ENCODE assay signal across 15 mouse cellular contexts in genomic region chr5:137921532-137921931, GRCm38 (mm10). TPM values are rescaled to one million over a fixed set of nuclear protein-coding genes. Genes with fewer than 3 reads are reported as not detected.
DNase-seq lines count a peak whose midpoint lies in the region; ATAC-seq and TF ChIP-seq lines count a peak whose summit lies in the region.
"Had no signal": no experiment of that assay in that cellular context is flagged by ENCODE, and none has a peak within 500 bp of the region (broad histone marks: within the 10 kb centered on the region; RNA-seq: fewer than 3 reads in every experiment).

Cyp3a13 (minus strand) TSS chr5:137921619.

- peak; percentile 18 for DNase-seq in urinary bladder, postnatal 14 days (ENCODE audit: low spot score)
- no peak for DNase-seq in urinary bladder, postnatal 10 days (ENCODE audit: low spot score)
- peak; percentile 86 for DNase-seq in lung, postnatal 0 days (ENCODE audit: low spot score)
- DNase-seq in stomach, postnatal 0 days (ENCODE audit: low spot score), result peak; percentile 79
- no peak for DNase-seq in layer of hippocampus, adult 18-20 months (ENCODE audit: low spot score in 2 of 2)
- DNase-seq in layer of hippocampus, adult 2 months (ENCODE audit: low spot score in 2 of 2), result no peak
- DNase-seq: retina, postnatal 1 day; thymus, postnatal 25 days had no signal

- TF ChIP-seq EP300 in lung, postnatal 0 days (IDR thresholded peaks at IDR 0.05), result peak; percentile 49; the same call in 1 of the 2 replicates
- no peak for TF ChIP-seq EP300 in stomach, postnatal 0 days (optimal IDR thresholded peaks at IDR 0.05)

- H3K36me3 ChIP-seq in intestine, embryonic 16.5 days (ENCODE audit: control insufficient read depth, insufficient read depth, low read length), result no peaks in the 10 kb centered on the region
- H3K36me3 ChIP-seq in lung, postnatal 0 days (ENCODE audit: insufficient read depth, low read length), result no peaks in the 10 kb centered on the region
- H3K36me3 ChIP-seq in stomach, postnatal 0 days (ENCODE audit: control insufficient read depth, insufficient read depth, low read length), result no peaks in the 10 kb centered on the region
- H3K36me3 ChIP-seq: embryonic facial prominence, embryonic 15.5 days; neural tube, embryonic 13.5 days had no signal

- H3K9me3 ChIP-seq in intestine, embryonic 16.5 days (ENCODE audit: control insufficient read depth, low read length), result no peaks in the 10 kb centered on the region
- H3K9me3 ChIP-seq in lung, postnatal 0 days (ENCODE audit: low read length), result no peaks in the 10 kb centered on the region
- no peaks in the 10 kb centered on the region for H3K9me3 ChIP-seq in stomach, postnatal 0 days (ENCODE audit: control insufficient read depth, low read length)
- H3K9me3 ChIP-seq: embryonic facial prominence, embryonic 15.5 days; neural tube, embryonic 13.5 days had no signal

- 38% methylated on average over 2 of the region's 2 CpGs for WGBS in intestine, embryonic 16.5 days
- 28% methylated on average over 2 of the region's 2 CpGs for WGBS in lung, postnatal 0 days
- WGBS in stomach, postnatal 0 days, result 31% methylated on average over 2 of the region's 2 CpGs

- H3K4me3 ChIP-seq in intestine, embryonic 16.5 days (ENCODE audit: low read length), result peak within 1 kb of the TSS; percentile 39
- H3K4me3 ChIP-seq in lung, postnatal 0 days (ENCODE audit: low read depth, low read length), result no peak within 1 kb of the TSS
- peak within 1 kb of the TSS; percentile 23; the same call in 1 of the 2 replicates for H3K4me3 ChIP-seq in stomach, postnatal 0 days (ENCODE audit: low read depth, low read length)
- H3K4me3 ChIP-seq in layer of hippocampus, adult 2 months, result no peak within 1 kb of the TSS
- H3K4me3 ChIP-seq: embryonic facial prominence, embryonic 15.5 days; neural tube, embryonic 13.5 days had no signal

- H3K9ac ChIP-seq in intestine, embryonic 16.5 days (ENCODE audit: low read depth, low read length), result no peak within 1 kb of the TSS; the same call in 1 of the 2 replicates
- H3K9ac ChIP-seq in lung, postnatal 0 days (replicated peaks; ENCODE audit: low read depth), result no peak within 1 kb of the TSS
- no peak within 1 kb of the TSS for H3K9ac ChIP-seq in stomach, postnatal 0 days (ENCODE audit: low read length)
- H3K9ac ChIP-seq: embryonic facial prominence, embryonic 15.5 days; neural tube, embryonic 13.5 days had no signal

- ATAC-seq in intestine, embryonic 16.5 days, result peak; percentile 93
- peak; percentile 98 for ATAC-seq in lung, postnatal 0 days
- ATAC-seq in stomach, postnatal 0 days (ENCODE audit: low FRiP score, low TSS enrichment), result peak; percentile 98
- ATAC-seq: forebrain, embryonic 16.5 days; midbrain, embryonic 16.5 days had no signal

- peak within 1 kb of the TSS; percentile 89 for H3K27ac ChIP-seq in intestine, embryonic 16.5 days (ENCODE audit: low read length)
- H3K27ac ChIP-seq in lung, postnatal 0 days (ENCODE audit: low read length), result 0 out of 2 replicates have a peak within 1 kb of the TSS, but pooled peaks have one; percentile 51
- H3K27ac ChIP-seq in stomach, postnatal 0 days (replicated peaks), result peak within 1 kb of the TSS; percentile 75
- H3K27ac ChIP-seq in layer of hippocampus, adult 2 months, result no peak within 1 kb of the TSS
- H3K27ac ChIP-seq: embryonic facial prominence, embryonic 15.5 days; macrophage; neural tube, embryonic 13.5 days had no signal

- H3K4me1 ChIP-seq in intestine, embryonic 16.5 days (ENCODE audit: control insufficient read depth, insufficient read depth, low read length), result no peaks in the 10 kb centered on the region; the same call in 1 of the 2 replicates
- no peaks in the 10 kb centered on the region for H3K4me1 ChIP-seq in lung, postnatal 0 days (ENCODE audit: insufficient read depth, low read depth, low read length)
- no peaks in the 10 kb centered on the region for H3K4me1 ChIP-seq in stomach, postnatal 0 days (replicated peaks; ENCODE audit: control insufficient read depth, insufficient read depth)
- H3K4me1 ChIP-seq: embryonic facial prominence, embryonic 15.5 days; neural tube, embryonic 13.5 days had no signal

- peak within 1 kb of the TSS; percentile 50 for H3K4me2 ChIP-seq in intestine, embryonic 16.5 days (ENCODE audit: low read depth, low read length)
- H3K4me2 ChIP-seq in lung, postnatal 0 days (replicated peaks; ENCODE audit: low read depth, low read length), result no peak within 1 kb of the TSS
- H3K4me2 ChIP-seq in stomach, postnatal 0 days (replicated peaks; ENCODE audit: low read depth), result peak within 1 kb of the TSS; percentile 33
- H3K4me2 ChIP-seq: embryonic facial prominence, embryonic 15.5 days; neural tube, embryonic 13.5 days had no signal

- TF ChIP-seq CTCF in lung, postnatal 0 days (IDR thresholded peaks at IDR 0.05), result no peak
- no peak for TF ChIP-seq CTCF in stomach, postnatal 0 days (IDR thresholded peaks at IDR 0.05; ENCODE audit: low read depth)
- no peak for TF ChIP-seq CTCF in layer of hippocampus, adult 2 months (conservative IDR thresholded peaks at IDR 0.05)

- H3K27me3 ChIP-seq in intestine, embryonic 16.5 days (replicated peaks; ENCODE audit: control insufficient read depth, insufficient read depth, low read length), result no peaks in the 10 kb centered on the region
- no peaks in the 10 kb centered on the region for H3K27me3 ChIP-seq in lung, postnatal 0 days (replicated peaks; ENCODE audit: insufficient read depth, low read length)
- H3K27me3 ChIP-seq in stomach, postnatal 0 days (ENCODE audit: control insufficient read depth, insufficient read depth, low read length), result no peaks in the 10 kb centered on the region
- H3K27me3 ChIP-seq: embryonic facial prominence, embryonic 15.5 days; neural tube, embryonic 13.5 days had no signal

RNA-seq across cellular contexts. Expression of gene Cyp3a13, which starts in this region (rescaled TPM):
- polyA plus RNA-seq in intestine, embryonic 16.5 days (2015; fragmentation: Nextera tagmentation; extraction: Ambion mirVana), result 54.6 and 70.4 TPM in 2 replicates
- 2.1 and 2.6 TPM in 2 replicates for polyA plus RNA-seq in lung, postnatal 0 days (2015; fragmentation: Nextera tagmentation; extraction: Ambion mirVana)
- 34.5 and 34.8 TPM in 2 replicates for polyA plus RNA-seq in stomach, postnatal 0 days (2015; fragmentation: Nextera tagmentation; extraction: Ambion mirVana)
- under 1 TPM; 0.15 to 0.25 TPM for total RNA-seq in layer of hippocampus, adult 18-20 months (2021)
- under 1 TPM; 0.22 to 0.23 TPM for total RNA-seq in layer of hippocampus, adult 2 months (2021)
- total RNA-seq: common myeloid progenitor, adult 5-6 weeks had no signal
- polyA plus RNA-seq: forebrain, embryonic 16.5 days; macrophage; midbrain, embryonic 16.5 days; neural tube, embryonic 13.5 days had no signal

Comparison
In these comparisons a context has a peak if more than half of its experiments do, and no peak if none do; other contexts are left out.
1. DNase-seq: peak in urinary bladder, postnatal 14 days (single experiment), lung, postnatal 0 days (single experiment) and stomach, postnatal 0 days (single experiment); none in urinary bladder, postnatal 10 days (single experiment), layer of hippocampus, adult 18-20 months (0 of 2) and layer of hippocampus, adult 2 months (0 of 2).
2. H3K4me3 ChIP-seq: peak in intestine, embryonic 16.5 days (single experiment) and stomach, postnatal 0 days (single experiment); none in lung, postnatal 0 days (single experiment) and layer of hippocampus, adult 2 months (single experiment).
3. Peak in every context shown above with its lines, with median percentiles within 50 percentile points of each other: ATAC-seq.